Mouse (Mus musculus): ENCODE data around the gene Kdm4a. TPM values are rescaled to one million over a fixed set of nuclear protein-coding genes. Genes with fewer than 3 reads are reported as not detected.

The Kdm4a gene
- polyA plus RNA-seq, 1 experiment, result 26.8 TPM

- H3K27me3 ChIP-seq (ENCODE audit: control insufficient read depth, insufficient read depth, low read length), result no peaks in the 10 kb centered on the region
- DNase-seq (ENCODE audit: low read depth in 1 of 2, low spot score in 2 of 2), result no peak
- H3K4me3 ChIP-seq (ENCODE audit: extremely low read depth, insufficient read depth, insufficient read length), result no peak overlapping the region
- peaks cover 8% of the 10 kb centered on the region for H3K4me1 ChIP-seq (ENCODE audit: control insufficient read depth, insufficient read depth, insufficient read length)
- TF ChIP-seq CTCF (IDR thresholded peaks at IDR 0.05; ENCODE audit: extremely low read depth, insufficient read depth, insufficient read length, insufficient replicate concordance) (no peak), POLR2A (IDR thresholded peaks at IDR 0.05; ENCODE audit: low read depth, low read length) (no peak)
- WGBS, result 51% methylated on average over 5 of the region's 5 CpGs
- peaks cover 31% of the 10 kb centered on the region for H3K36me3 ChIP-seq (ENCODE audit: control insufficient read depth, insufficient read depth, low read length)
- H3K27ac ChIP-seq (ENCODE audit: insufficient read depth, low read length), result no peak overlapping the region
Observed at GRCm38 (mm10) chr4:118138891-118139290, 41.0 kb downstream of the Kdm4a start.

- Histone ChIP-seq H3K4me3 (ENCODE audit: extremely low read depth, insufficient read depth, insufficient read length) (no peak overlapping the region), H3K36me3 (ENCODE audit: control insufficient read depth, insufficient read depth, low read length) (peaks cover 24% of the 10 kb centered on the region), H3K27ac (ENCODE audit: insufficient read depth, low read length) (no peak overlapping the region), H3K4me1 (ENCODE audit: control insufficient read depth, insufficient read depth, insufficient read length) (peaks cover 2% of the 10 kb centered on the region), H3K27me3 (ENCODE audit: control insufficient read depth, insufficient read depth, low read length) (no peaks in the 10 kb centered on the region)
- no peak for TF ChIP-seq CTCF (IDR thresholded peaks at IDR 0.05; ENCODE audit: extremely low read depth, insufficient read depth, insufficient read length, insufficient replicate concordance)
- no peak for TF ChIP-seq POLR2A (IDR thresholded peaks at IDR 0.05; ENCODE audit: low read depth, low read length)
- no peak for DNase-seq (ENCODE audit: low read depth in 1 of 2, low spot score in 2 of 2)
- 96% methylated on average over 16 of the region's 16 CpGs for WGBS
Observed at GRCm38 (mm10) chr4:118137857-118138256, 42.0 kb downstream of the Kdm4a start.

- Histone ChIP-seq H3K36me3 (ENCODE audit: control insufficient read depth, insufficient read depth, low read length) (peaks cover 22% of the 10 kb centered on the region), H3K27me3 (ENCODE audit: control insufficient read depth, insufficient read depth, low read length) (no peaks in the 10 kb centered on the region), H3K4me1 (ENCODE audit: control insufficient read depth, insufficient read depth, insufficient read length) (peaks cover 2% of the 10 kb centered on the region), H3K4me3 (ENCODE audit: extremely low read depth, insufficient read depth, insufficient read length) (no peak overlapping the region), H3K27ac (ENCODE audit: insufficient read depth, low read length) (no peak overlapping the region)
- DNase-seq (ENCODE audit: low read depth in 1 of 2, low spot score in 2 of 2), result no peak
- no peak for TF ChIP-seq CTCF (IDR thresholded peaks at IDR 0.05; ENCODE audit: extremely low read depth, insufficient read depth, insufficient read length, insufficient replicate concordance)
- TF ChIP-seq POLR2A (IDR thresholded peaks at IDR 0.05; ENCODE audit: low read depth, low read length), result no peak
- WGBS, result 98% methylated on average over 10 of the region's 10 CpGs
Observed at GRCm38 (mm10) chr4:118137311-118137710, 42.5 kb downstream of the Kdm4a start.

GRCm38 (mm10) chr4:118135414-118135813 is 44.4 kb downstream of the Kdm4a start:
- H3K27ac ChIP-seq (ENCODE audit: insufficient read depth, low read length), result peak overlapping the region; percentile 61
- 81% methylated on average over 1 of the region's 1 CpGs for WGBS

DNA sequence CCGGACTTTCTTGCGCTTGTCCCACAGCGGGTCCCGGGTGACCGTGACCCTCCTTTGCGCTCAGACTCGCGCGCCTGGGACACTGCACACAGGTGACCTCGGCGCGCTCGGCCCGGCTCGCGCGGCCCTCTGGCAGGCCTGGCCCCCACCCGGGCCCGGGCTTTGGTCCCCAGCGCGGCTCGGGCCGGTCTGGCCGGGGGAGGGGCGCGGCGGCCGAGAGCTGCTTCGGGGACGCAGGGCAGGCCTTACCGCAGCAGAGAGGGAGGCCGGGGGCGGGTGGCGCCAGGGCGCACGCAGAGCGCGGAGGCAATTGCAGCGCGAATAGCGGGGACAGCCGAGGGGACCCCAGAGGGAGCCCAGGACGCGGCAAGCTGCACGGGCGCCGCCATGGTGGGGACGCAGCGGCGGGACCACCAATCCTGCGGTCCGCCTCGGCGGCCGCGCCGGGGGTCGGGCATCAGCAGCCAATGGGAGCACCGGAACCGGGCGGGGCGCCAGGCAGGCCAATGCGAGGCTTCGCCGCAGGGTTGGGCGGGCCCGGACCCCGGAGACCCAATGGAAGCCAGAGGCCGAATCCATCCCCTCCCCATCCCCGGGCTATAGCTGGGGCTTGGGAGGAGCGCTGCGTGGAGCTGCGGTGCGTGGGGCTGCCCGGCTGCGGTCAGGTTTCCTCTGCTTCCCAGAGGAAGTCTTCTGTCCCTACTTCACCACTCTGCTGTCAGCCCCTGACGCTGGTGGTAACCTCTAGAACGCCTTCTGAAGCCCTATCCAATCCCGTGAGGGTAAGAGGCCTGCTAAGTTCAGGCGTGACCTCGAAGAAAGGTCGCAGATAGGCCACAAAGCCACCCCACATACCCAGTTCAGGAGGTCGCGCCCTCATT is 45.1 kb downstream of the Kdm4a start, which contains the start of gene St3gal3:
Gene St3gal3, minus strand, starts transcription at position 430 of the 881 bp plus-strand sequence.
- Histone ChIP-seq H3K27me3 (ENCODE audit: control insufficient read depth, insufficient read depth, low read length) (no peaks in the 10 kb centered on the region), H3K4me1 (ENCODE audit: control insufficient read depth, insufficient read depth, insufficient read length) (peaks cover 2% of the 10 kb centered on the region), H3K4me3 (ENCODE audit: extremely low read depth, insufficient read depth, insufficient read length) (peak within 1 kb of the TSS; percentile 92), H3K27ac (ENCODE audit: insufficient read depth, low read length) (peak within 1 kb of the TSS; percentile 61), H3K36me3 (ENCODE audit: control insufficient read depth, insufficient read depth, low read length) (peaks cover 14% of the 10 kb centered on the region)
- TF ChIP-seq CTCF (IDR thresholded peaks at IDR 0.05; ENCODE audit: extremely low read depth, insufficient read depth, insufficient read length, insufficient replicate concordance) (no peak), POLR2A (IDR thresholded peaks at IDR 0.05; ENCODE audit: low read depth, low read length) (peak; percentile 7)
- under 1% methylated on average over 83 of the region's 84 CpGs for WGBS
- DNase-seq (ENCODE audit: low read depth in 1 of 2, low spot score in 2 of 2), result peak; percentile 52 to 89

More at GRCm38 (mm10) chr4:118135414-118135813, 44.4 kb downstream of the Kdm4a start:
- DNase-seq (ENCODE audit: low read depth in 1 of 2, low spot score in 2 of 2), result no peak
- H3K27me3 ChIP-seq (ENCODE audit: control insufficient read depth, insufficient read depth, low read length), result no peaks in the 10 kb centered on the region
- peak overlapping the region; percentile 92; the same call in 1 of the 2 replicates for H3K4me3 ChIP-seq (ENCODE audit: extremely low read depth, insufficient read depth, insufficient read length)
- H3K36me3 ChIP-seq (ENCODE audit: control insufficient read depth, insufficient read depth, low read length), result peaks cover 14% of the 10 kb centered on the region
- TF ChIP-seq CTCF (IDR thresholded peaks at IDR 0.05; ENCODE audit: extremely low read depth, insufficient read depth, insufficient read length, insufficient replicate concordance), result no peak
- no peak for TF ChIP-seq POLR2A (IDR thresholded peaks at IDR 0.05; ENCODE audit: low read depth, low read length)
- H3K4me1 ChIP-seq (ENCODE audit: control insufficient read depth, insufficient read depth, insufficient read length), result peaks cover 2% of the 10 kb centered on the region

DNA sequence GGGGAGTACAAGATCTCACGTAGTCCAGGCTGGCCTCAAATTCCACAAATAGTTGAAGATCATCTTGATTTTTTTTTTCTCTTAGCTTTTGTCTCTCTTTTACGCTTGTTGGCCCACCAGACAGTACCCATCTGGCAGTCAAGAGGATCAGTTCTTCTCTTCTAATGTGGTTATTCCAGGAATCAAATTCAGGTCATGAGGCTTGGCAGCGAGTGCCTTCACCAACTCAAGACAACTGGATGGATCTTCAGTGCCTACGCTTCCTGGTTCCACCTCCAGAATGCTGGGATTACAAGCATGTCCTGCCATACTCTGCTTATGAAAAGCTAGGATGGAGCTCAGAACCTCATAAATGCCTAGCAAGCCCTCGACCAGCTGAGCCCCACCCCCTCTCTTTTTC is 48.5 kb downstream of the Kdm4a start:
- H3K27me3 ChIP-seq (ENCODE audit: control insufficient read depth, insufficient read depth, low read length), result no peaks in the 10 kb centered on the region
- H3K36me3 ChIP-seq (ENCODE audit: control insufficient read depth, insufficient read depth, low read length), result no peaks in the 10 kb centered on the region
- H3K4me3 ChIP-seq (ENCODE audit: extremely low read depth, insufficient read depth, insufficient read length), result no peak overlapping the region
- 83% methylated on average over 5 of the region's 5 CpGs for WGBS
- DNase-seq (ENCODE audit: low read depth in 1 of 2, low spot score in 2 of 2), result no peak
- TF ChIP-seq CTCF (IDR thresholded peaks at IDR 0.05; ENCODE audit: extremely low read depth, insufficient read depth, insufficient read length, insufficient replicate concordance), result no peak
- no peak for TF ChIP-seq POLR2A (IDR thresholded peaks at IDR 0.05; ENCODE audit: low read depth, low read length)
- H3K4me1 ChIP-seq (ENCODE audit: control insufficient read depth, insufficient read depth, insufficient read length), result no peaks in the 10 kb centered on the region; the same call in none of the 2 replicates
- no peak overlapping the region for H3K27ac ChIP-seq (ENCODE audit: insufficient read depth, low read length)
